Comparison of ENCODE assay signal across 8 mouse cellular contexts in the genomic region with DNA sequence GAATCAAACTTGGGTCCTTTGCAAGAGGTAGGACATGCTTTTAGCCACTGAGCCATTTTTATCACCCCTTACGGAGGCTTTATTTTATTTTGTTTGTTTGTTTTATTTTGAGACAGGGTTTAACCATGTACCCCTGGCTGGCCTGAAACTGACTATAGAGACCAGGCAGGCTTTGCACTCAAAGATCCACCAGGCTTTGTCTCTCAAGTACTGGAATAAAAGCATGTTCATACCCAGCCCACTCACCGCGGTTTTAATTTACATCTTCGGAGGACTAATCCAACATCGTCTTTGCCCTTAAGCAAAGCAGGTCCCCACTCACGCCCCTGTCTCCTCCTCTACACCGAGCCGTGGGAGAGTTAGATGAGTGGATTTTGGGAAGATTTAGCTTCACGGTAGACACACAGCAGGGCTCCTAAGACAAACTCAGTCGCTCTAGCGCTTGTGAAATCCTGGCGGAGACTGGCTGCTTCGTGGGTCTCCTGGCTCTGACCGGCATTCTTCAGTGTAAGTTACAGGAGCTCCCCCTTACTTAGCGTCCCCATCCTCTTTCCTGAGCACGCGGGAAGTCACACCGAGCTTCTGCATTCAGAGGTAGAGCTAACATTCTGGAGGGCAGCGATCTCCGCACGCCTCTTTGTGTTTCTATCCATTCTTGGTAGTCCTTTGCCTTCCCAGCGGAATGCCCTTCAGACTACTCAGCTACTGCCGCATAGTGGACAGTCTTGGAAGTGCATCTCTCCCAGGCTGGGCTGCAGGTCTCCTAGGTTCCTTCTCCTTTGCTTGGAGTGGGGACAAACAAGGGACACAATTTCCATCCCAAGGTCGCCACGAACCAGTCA. TPM values are rescaled to one million over a fixed set of nuclear protein-coding genes. Genes with fewer than 3 reads are reported as not detected.
DNase-seq lines count a peak whose midpoint lies in the region; ATAC-seq and TF ChIP-seq lines count a peak whose summit lies in the region.

No protein-coding gene starts in this region.

- peak; percentile 100 for TF ChIP-seq CTCF in hindbrain, postnatal 0 days (IDR thresholded peaks at IDR 0.05; ENCODE audit: low read depth)

- DNase-seq in adipocyte (ENCODE audit: low spot score), result peak; percentile 87
- peak; percentile 94 to 96 for DNase-seq in cerebellum, postnatal 10 days
- DNase-seq in frontal cortex, postnatal 25 days (ENCODE audit: low spot score in 2 of 2), result peak; percentile 81 to 83
- peak; percentile 94 for DNase-seq in hindbrain, postnatal 0 days (ENCODE audit: low spot score)
- peak; percentile 77 to 84 for DNase-seq in left cerebral cortex, postnatal 25 days (ENCODE audit: low spot score in 2 of 2)
- peak; percentile 93 for DNase-seq in mesoderm, embryonic 11.5 days (ENCODE audit: low read depth, low spot score)
- DNase-seq in right cerebral cortex, postnatal 36 days (ENCODE audit: low spot score in 2 of 2), result peak; percentile 44 to 56

- H3K4me3 ChIP-seq in hindbrain, postnatal 0 days (ENCODE audit: low read length), result peak overlapping the region; percentile 50

- no peaks in the 10 kb centered on the region for H3K36me3 ChIP-seq in hindbrain, postnatal 0 days (ENCODE audit: insufficient read depth, low read length)

- H3K27ac ChIP-seq in hindbrain, postnatal 0 days, result peak overlapping the region; percentile 79

- H3K9me3 ChIP-seq in hindbrain, postnatal 0 days (ENCODE audit: low read length), result no peaks in the 10 kb centered on the region

- H3K9ac ChIP-seq in hindbrain, postnatal 0 days (replicated peaks; ENCODE audit: low read length), result peak overlapping the region; percentile 62

- H3K4me1 ChIP-seq in hindbrain, postnatal 0 days (ENCODE audit: insufficient read depth, low read length), result 0 out of 2 replicates have a peak, but pooled peaks cover 4% of the 10 kb centered on the region

- no peaks in the 10 kb centered on the region for H3K27me3 ChIP-seq in hindbrain, postnatal 0 days (ENCODE audit: insufficient read depth, low read length)

- WGBS in hindbrain, postnatal 0 days, result 3% methylated on average over 25 of the region's 25 CpGs

- intact Hi-C loops in left cerebral cortex, postnatal 25 days (cut with DNase I), result loop anchor here (5.0 kb wide), 1 partner anchor 142 kb away; no protein-coding TSS in a partner anchor

- ATAC-seq in hindbrain, postnatal 0 days, result peak; percentile 60
- no peak for ATAC-seq in activated CD4-positive, CD25-positive, alpha-beta regulatory T cell, adult 4 months

- H3K4me2 ChIP-seq in hindbrain, postnatal 0 days (ENCODE audit: low read depth, low read length), result peak overlapping the region; percentile 80

RNA-seq across cellular contexts. Expression of gene 1600014C23Rik, which starts 9.7 kb away (rescaled TPM):
- not detected in 2 replicates for total RNA-seq in hindbrain, postnatal 0 days (2014; rRNA removed)
- 0.51 and 0.64 TPM in 2 replicates for polyA plus RNA-seq in hindbrain, postnatal 0 days (2015; fragmentation: Nextera tagmentation; extraction: Ambion mirVana)
- under 1 TPM in 1 of 2 experiments, not detected in 1; 0.73 TPM for total RNA-seq in left cerebral cortex, postnatal 25 days (2021)
- polyA plus RNA-seq in activated CD4-positive, CD25-positive, alpha-beta regulatory T cell, adult 4 months (2017; shearing (Covaris generic)), result not detected

RNA-seq across cellular contexts. Expression of gene Tmem63b, which starts 37.2 kb away (rescaled TPM):
- total RNA-seq in hindbrain, postnatal 0 days (2014; rRNA removed), result 241 and 252 TPM in 2 replicates
- polyA plus RNA-seq in hindbrain, postnatal 0 days (2015; fragmentation: Nextera tagmentation; extraction: Ambion mirVana), result 123 and 139 TPM in 2 replicates
- total RNA-seq in left cerebral cortex, postnatal 25 days (2021), result 100 to 1,000 TPM; 178 to 186 TPM
- polyA plus RNA-seq in activated CD4-positive, CD25-positive, alpha-beta regulatory T cell, adult 4 months (2017; shearing (Covaris generic)), result 1 to 10 TPM; 2.7 to 3.6 TPM

RNA-seq across cellular contexts. Expression of gene Mrpl14, which starts 37.8 kb away (rescaled TPM):
- total RNA-seq in hindbrain, postnatal 0 days (2014; rRNA removed), result 41.3 and 58.7 TPM in 2 replicates
- 117 and 119 TPM in 2 replicates for polyA plus RNA-seq in hindbrain, postnatal 0 days (2015; fragmentation: Nextera tagmentation; extraction: Ambion mirVana)
- total RNA-seq in left cerebral cortex, postnatal 25 days (2021), result 10 to 100 TPM; 39.5 to 41.2 TPM
- polyA plus RNA-seq in activated CD4-positive, CD25-positive, alpha-beta regulatory T cell, adult 4 months (2017; shearing (Covaris generic)), result 10 to 100 TPM; 73.4 to 90.9 TPM
